Mouse (Mus musculus) embryonic facial prominence, embryonic 15.5 days (tissue): ENCODE results near the gene Gpr176. TPM values are rescaled to one million over a fixed set of nuclear protein-coding genes. Genes with fewer than 3 reads are reported as not detected.

Source experiments
- ATAC-seq: fragments of 200-750 bp; cut with Nextera tagmentation; 2 replicates; pipeline ENCODE4 v1.8.0; 2017; ENCODE audit warnings: low read depth, moderate TSS enrichment; ENCODE audit not compliant: insufficient number of reproducible peaks, low FRiP score, low TSS enrichment
- H3K27ac ChIP-seq: fragments of 300-500 bp; sonication (generic); replicated peaks from 2 replicates; pipeline ENCODE4 v1.5.1; 2015; ENCODE audit warnings: mild to moderate bottlenecking, inconsistent platforms
- H3K27me3 ChIP-seq: fragments of 300-500 bp; sonication (generic); 2 replicates; pipeline ENCODE4 v1.6.1; 2015; ENCODE audit warnings: inconsistent platforms
- H3K36me3 ChIP-seq: fragments of 300-500 bp; sonication (generic); 2 replicates; pipeline ENCODE4 v1.6.1; 2015; ENCODE audit warnings: mild to moderate bottlenecking, inconsistent platforms
- H3K4me1 ChIP-seq: fragments of 300-500 bp; sonication (generic); 2 replicates; pipeline ENCODE4 v1.6.1; 2015; ENCODE audit warnings: inconsistent platforms
- H3K4me2 ChIP-seq: fragments of 300-500 bp; sonication (generic); replicated peaks from 2 replicates; pipeline ENCODE4 v1.6.1; 2015; ENCODE audit warnings: mild to moderate bottlenecking, inconsistent platforms
- H3K4me3 ChIP-seq: fragments of 300-500 bp; sonication (generic); replicated peaks from 2 replicates; pipeline ENCODE4 v1.5.1; 2015; ENCODE audit warnings: mild to moderate bottlenecking, inconsistent platforms
- H3K9ac ChIP-seq: fragments of 300-500 bp; sonication (generic); 2 replicates; pipeline ENCODE4 v1.6.1; 2015; ENCODE audit warnings: inconsistent platforms
- H3K9me3 ChIP-seq: fragments of 300-500 bp; sonication (generic); replicated peaks from 2 replicates; pipeline ENCODE4 v1.6.1; 2016; ENCODE audit warnings: inconsistent platforms
- WGBS: fragments of 180-500 bp; shearing (Covaris S2); methylation state at CpG from one replicate; pipeline ENCODE4 v1.1.7; 2015; 5-methylcytosine and 5-hydroxymethylcytosine counted together
- polyA plus RNA-seq: library from polyadenylated mRNA; unstranded; fragments of >200 nt; fragmentation: Nextera tagmentation; extraction: Ambion mirVana; gene quantifications from 2 replicates; pipeline ENCODE4 v1.2.1, GENCODE M21; 2015

Gpr176 gene
- polyA plus RNA-seq, 1 experiment from 2014 or later = 0.73 TPM

DNA sequence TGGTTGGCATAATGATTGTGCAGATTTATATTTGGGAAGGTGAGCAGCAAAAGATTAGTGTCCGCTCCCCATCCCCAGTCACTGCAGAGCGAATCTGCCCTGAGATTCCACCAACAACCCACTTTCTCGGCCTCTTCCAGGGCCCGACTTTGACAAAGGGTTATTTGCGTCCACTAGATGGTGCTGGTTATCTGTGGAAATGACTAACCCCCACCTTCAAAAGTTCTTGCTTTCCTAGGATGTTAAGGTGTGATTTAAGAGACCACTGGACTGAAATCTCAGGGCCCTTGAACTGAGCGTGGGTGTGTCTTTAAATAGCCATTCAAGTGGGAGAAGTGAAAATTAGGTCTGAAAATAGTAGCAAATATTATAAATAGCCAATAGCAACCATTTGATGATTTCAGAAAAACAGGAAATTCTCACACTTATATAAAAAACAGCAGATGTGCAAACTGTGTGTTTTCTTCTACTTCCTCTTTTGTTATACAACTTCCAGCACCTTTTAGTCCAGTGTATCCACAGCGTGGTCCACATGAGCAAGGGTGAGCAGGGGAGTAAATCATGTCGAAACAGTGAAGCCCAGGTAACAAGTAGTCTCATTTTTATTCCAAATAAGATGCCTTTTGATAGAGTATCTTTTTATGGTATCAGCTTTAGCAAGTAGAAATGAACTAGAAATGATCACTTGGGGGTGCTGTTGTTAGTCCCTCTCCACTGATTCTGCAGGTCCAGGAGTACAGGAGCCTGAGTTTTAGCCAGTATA is 109.9 kb downstream of the Gpr176 start:
- H3K9ac ChIP-seq = no peak overlapping the region
- H3K9me3 ChIP-seq = no peaks in the 10 kb centered on the region
- no peaks in the 10 kb centered on the region for H3K36me3 ChIP-seq
- WGBS = 18% methylated on average over 8 of the region's 8 CpGs
- no peak overlapping the region for H3K27ac ChIP-seq
- H3K27me3 ChIP-seq = no peaks in the 10 kb centered on the region
- no peaks in the 10 kb centered on the region for H3K4me1 ChIP-seq
- no peak for ATAC-seq
- H3K4me2 ChIP-seq = 0 out of 2 replicates have a peak overlapping the region, but pooled peaks have one; percentile 1
- H3K4me3 ChIP-seq = no peak overlapping the region

DNA sequence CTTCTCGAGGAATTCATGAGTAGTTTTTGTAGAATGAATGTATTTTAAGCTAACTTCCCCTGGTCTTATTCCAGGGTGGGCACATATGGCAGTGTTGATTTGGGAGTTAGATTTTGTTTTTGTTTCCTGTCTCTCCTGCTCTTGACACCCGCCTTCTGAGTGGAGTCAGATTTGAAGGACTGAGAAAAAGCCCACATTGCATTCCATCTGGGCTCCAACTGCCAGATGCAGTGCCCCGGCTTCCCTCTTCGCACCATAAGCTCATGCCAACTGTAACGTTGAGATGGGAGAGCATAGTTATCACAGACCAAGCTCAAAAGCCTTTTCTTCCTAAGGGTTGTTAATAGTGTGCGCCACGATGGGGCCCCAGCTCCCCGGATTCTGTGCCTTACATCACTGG is 110.5 kb downstream of the Gpr176 start:
- no peak overlapping the region for H3K9ac ChIP-seq
- H3K27ac ChIP-seq = no peak overlapping the region
- no peaks in the 10 kb centered on the region for H3K27me3 ChIP-seq
- no peaks in the 10 kb centered on the region for H3K9me3 ChIP-seq
- ATAC-seq = no peak
- 0 out of 2 replicates have a peak overlapping the region, but pooled peaks have one; percentile 1 for H3K4me2 ChIP-seq
- 42% methylated on average over 8 of the region's 8 CpGs for WGBS
- H3K36me3 ChIP-seq = no peaks in the 10 kb centered on the region
- H3K4me1 ChIP-seq = no peaks in the 10 kb centered on the region
- H3K4me3 ChIP-seq = no peak overlapping the region

GRCm38 (mm10) chr2:118259746-118260145 is 113.5 kb downstream of the Gpr176 start:
- Histone ChIP-seq H3K4me1 (peaks cover 5% of the 10 kb centered on the region; the same call in 1 of the 2 replicates), H3K4me2 (no peak overlapping the region), H3K27ac (no peak overlapping the region), H3K36me3 (no peaks in the 10 kb centered on the region), H3K27me3 (no peaks in the 10 kb centered on the region), H3K9me3 (no peaks in the 10 kb centered on the region), H3K4me3 (no peak overlapping the region), H3K9ac (no peak overlapping the region)
- no peak for ATAC-seq
- 77% methylated on average over 5 of the region's 5 CpGs for WGBS

DNA sequence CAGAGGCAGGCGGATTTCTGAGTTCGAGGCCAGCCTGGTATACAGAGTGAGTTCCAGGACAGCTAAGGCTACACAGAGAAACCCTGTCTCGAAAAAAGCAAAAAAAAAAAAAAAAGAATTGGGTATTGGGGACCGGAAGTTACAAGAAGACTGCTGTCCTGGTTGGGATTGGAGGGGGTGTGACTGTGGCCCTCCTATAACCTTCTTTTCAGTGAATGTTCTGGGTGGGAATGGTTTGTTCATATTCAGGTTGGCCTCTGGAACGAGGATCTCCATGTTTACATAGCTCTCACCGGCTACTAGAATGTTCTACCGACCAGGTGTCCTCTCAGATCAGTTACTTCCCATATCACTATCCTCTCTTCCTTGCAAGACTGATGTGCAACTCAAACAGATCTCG is 116.1 kb downstream of the Gpr176 start:
- ATAC-seq = no peak
- Histone ChIP-seq H3K4me1 (peaks cover 5% of the 10 kb centered on the region; the same call in 1 of the 2 replicates), H3K9ac (no peak overlapping the region), H3K27me3 (no peaks in the 10 kb centered on the region), H3K9me3 (no peaks in the 10 kb centered on the region), H3K4me3 (peak overlapping the region; percentile 46), H3K4me2 (peak overlapping the region; percentile 72), H3K36me3 (no peaks in the 10 kb centered on the region), H3K27ac (no peak overlapping the region)
- WGBS = 74% methylated on average over 8 of the region's 8 CpGs

DNA sequence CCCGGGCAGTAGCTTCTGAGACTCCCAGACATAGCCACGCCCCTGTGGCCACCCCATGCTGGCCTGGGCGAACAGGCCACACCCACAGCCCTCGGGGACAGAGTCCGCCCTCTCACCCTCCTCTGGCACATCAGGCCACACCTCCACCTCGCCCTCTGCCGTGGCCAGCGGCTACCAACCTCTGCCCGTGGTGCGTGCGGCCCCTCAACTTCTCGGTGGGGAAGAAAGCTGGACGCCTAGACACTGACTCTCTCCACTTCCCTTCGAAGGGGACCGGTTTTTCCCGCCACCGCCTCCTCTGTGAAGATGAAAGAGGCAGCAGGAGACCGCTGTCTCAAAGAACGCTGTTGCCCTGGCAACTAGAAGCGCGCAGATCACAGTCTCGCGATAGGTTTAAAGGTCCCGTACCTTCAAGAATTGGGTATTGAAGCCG is 116.6 kb downstream of the Gpr176 start, which contains the start of gene Fsip1:
Fsip1 (minus strand) TSS at position 346 of the 433 bp plus-strand sequence.
- H3K9me3 ChIP-seq = no peaks in the 10 kb centered on the region
- peak within 1 kb of the TSS; percentile 72 for H3K4me2 ChIP-seq
- 2% methylated on average over 25 of the region's 25 CpGs for whole genome bisulfite sequencing
- peaks cover 5% of the 10 kb centered on the region; the same call in 1 of the 2 replicates for H3K4me1 ChIP-seq
- no peak within 1 kb of the TSS for H3K27ac ChIP-seq
- peak within 1 kb of the TSS; percentile 19; the same call in 1 of the 2 replicates for H3K9ac ChIP-seq
- peak within 1 kb of the TSS; percentile 46 for H3K4me3 ChIP-seq
- H3K36me3 ChIP-seq = no peaks in the 10 kb centered on the region
- peak; percentile 89 for ATAC-seq
- no peaks in the 10 kb centered on the region for H3K27me3 ChIP-seq

GRCm38 (mm10) chr2:118254516-118254915 is 118.7 kb downstream of the Gpr176 start:
- H3K4me2 ChIP-seq = no peak overlapping the region
- WGBS = 73% methylated on average over 8 of the region's 8 CpGs
- H3K27ac ChIP-seq = no peak overlapping the region
- ATAC-seq = no peak
- no peaks in the 10 kb centered on the region for H3K36me3 ChIP-seq
- no peak overlapping the region for H3K4me3 ChIP-seq
- H3K4me1 ChIP-seq = peaks cover 5% of the 10 kb centered on the region; the same call in 1 of the 2 replicates
- H3K27me3 ChIP-seq = no peaks in the 10 kb centered on the region
- no peak overlapping the region for H3K9ac ChIP-seq
- no peaks in the 10 kb centered on the region for H3K9me3 ChIP-seq

- no peak overlapping the region for H3K4me3 ChIP-seq
- H3K27ac ChIP-seq = no peak overlapping the region
- no peak overlapping the region for H3K4me2 ChIP-seq
- H3K36me3 ChIP-seq = no peaks in the 10 kb centered on the region
- ATAC-seq = no peak
- H3K9ac ChIP-seq = no peak overlapping the region
- WGBS = 59% methylated on average over 12 of the region's 12 CpGs
- H3K27me3 ChIP-seq = no peaks in the 10 kb centered on the region
- no peaks in the 10 kb centered on the region for H3K4me1 ChIP-seq
- H3K9me3 ChIP-seq = no peaks in the 10 kb centered on the region
Observed at GRCm38 (mm10) chr2:118248966-118249365, 124.3 kb downstream of the Gpr176 start.

- Histone ChIP-seq H3K9ac (no peak overlapping the region), H3K27me3 (no peaks in the 10 kb centered on the region), H3K9me3 (no peaks in the 10 kb centered on the region), H3K4me1 (no peaks in the 10 kb centered on the region), H3K4me3 (no peak overlapping the region), H3K27ac (no peak overlapping the region), H3K36me3 (no peaks in the 10 kb centered on the region), H3K4me2 (no peak overlapping the region)
- no peak for ATAC-seq
- 42% methylated on average over 2 of the region's 2 CpGs for WGBS
Observed at GRCm38 (mm10) chr2:118248016-118248415, 125.2 kb downstream of the Gpr176 start.

GRCm38 (mm10) chr2:118245914-118246313 is 127.3 kb downstream of the Gpr176 start:
- Histone ChIP-seq H3K27me3 (no peaks in the 10 kb centered on the region), H3K4me2 (no peak overlapping the region), H3K4me1 (no peaks in the 10 kb centered on the region), H3K36me3 (no peaks in the 10 kb centered on the region), H3K9ac (no peak overlapping the region), H3K9me3 (no peaks in the 10 kb centered on the region), H3K27ac (no peak overlapping the region), H3K4me3 (no peak overlapping the region)
- ATAC-seq = 0 out of 2 replicates have a peak, but pooled peaks have one; percentile 19
- WGBS = 12% methylated on average over 10 of the region's 10 CpGs

DNA sequence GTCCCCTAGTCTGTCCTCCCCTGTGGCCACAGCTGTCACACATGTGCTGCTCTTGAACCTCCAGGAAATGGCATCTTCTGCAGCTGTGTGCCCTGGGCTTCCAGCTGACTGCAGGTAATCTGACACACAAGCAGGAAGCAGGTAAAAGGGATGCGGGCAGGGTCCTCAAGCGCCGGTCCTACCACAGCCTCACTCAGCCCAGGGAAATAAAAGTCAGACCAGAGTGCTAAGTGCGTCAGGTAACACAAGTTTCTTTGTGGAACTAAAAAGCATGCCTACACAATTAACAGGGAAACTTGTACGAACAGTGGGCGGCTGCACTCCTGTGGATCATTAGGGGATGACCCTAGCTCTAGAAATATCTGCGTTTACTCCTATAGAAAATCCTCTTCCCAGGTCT is 137.0 kb downstream of the Gpr176 start:
- Histone ChIP-seq H3K9me3 (no peaks in the 10 kb centered on the region), H3K27ac (no peak overlapping the region), H3K4me1 (peaks cover 9% of the 10 kb centered on the region; the same call in 1 of the 2 replicates), H3K4me2 (no peak overlapping the region), H3K36me3 (no peaks in the 10 kb centered on the region), H3K4me3 (no peak overlapping the region), H3K27me3 (no peaks in the 10 kb centered on the region), H3K9ac (no peak overlapping the region)
- no peak for ATAC-seq
- 44% methylated on average over 7 of the region's 7 CpGs for WGBS

GRCm38 (mm10) chr2:118235614-118236013 is 137.6 kb downstream of the Gpr176 start:
- H3K4me3 ChIP-seq = no peak overlapping the region
- no peak overlapping the region for H3K9ac ChIP-seq
- ATAC-seq = no peak
- H3K36me3 ChIP-seq = no peaks in the 10 kb centered on the region
- no peaks in the 10 kb centered on the region for H3K9me3 ChIP-seq
- H3K4me1 ChIP-seq = peaks cover 9% of the 10 kb centered on the region; the same call in 1 of the 2 replicates
- H3K27ac ChIP-seq = no peak overlapping the region
- no peak overlapping the region for H3K4me2 ChIP-seq
- WGBS = 52% methylated on average over 3 of the region's 3 CpGs
- no peaks in the 10 kb centered on the region for H3K27me3 ChIP-seq
